Mouse (Mus musculus): Measurements from ENCODE around the gene Sptssb. TPM values are rescaled to one million over a fixed set of nuclear protein-coding genes. Genes with fewer than 3 reads are reported as not detected.

Gene Sptssb
- polyA plus RNA-seq, 1 experiment from 2014 or later: 0.19 TPM

DNA sequence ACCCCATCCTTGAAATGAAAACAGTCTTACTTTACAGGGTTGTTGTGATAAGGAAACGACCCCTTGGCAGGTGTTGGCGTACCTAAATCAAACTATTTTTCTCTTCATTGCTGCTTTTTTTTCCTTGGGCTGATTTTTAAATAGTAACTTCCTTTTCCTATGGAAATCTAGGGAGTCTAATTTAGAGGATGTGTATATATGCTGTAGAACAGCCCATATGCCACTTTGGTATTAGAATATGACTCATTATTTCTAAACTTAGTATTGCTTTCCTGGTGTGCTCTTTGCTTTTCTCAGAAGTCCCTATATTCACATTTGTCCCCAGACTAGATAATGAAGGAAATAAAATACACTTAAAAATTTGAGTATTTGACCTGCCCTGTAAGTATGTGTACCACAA lies 17.8 kb upstream of the Sptssb start:
- Histone ChIP-seq H3K4me3 (no peak overlapping the region), H3K4me1 (no peaks in the 10 kb centered on the region), H3K27me3 (replicated peaks; ENCODE audit: low read depth, poor library complexity, severe bottlenecking) (no peaks in the 10 kb centered on the region), H3K27ac (replicated peaks) (no peak overlapping the region), H3K9me3 (no peaks in the 10 kb centered on the region), H3K36me3 (replicated peaks) (no peaks in the 10 kb centered on the region)
- no peak for DNase-seq (ENCODE audit: low spot score)
- 87% methylated on average over 2 of the region's 2 CpGs for WGBS

DNA sequence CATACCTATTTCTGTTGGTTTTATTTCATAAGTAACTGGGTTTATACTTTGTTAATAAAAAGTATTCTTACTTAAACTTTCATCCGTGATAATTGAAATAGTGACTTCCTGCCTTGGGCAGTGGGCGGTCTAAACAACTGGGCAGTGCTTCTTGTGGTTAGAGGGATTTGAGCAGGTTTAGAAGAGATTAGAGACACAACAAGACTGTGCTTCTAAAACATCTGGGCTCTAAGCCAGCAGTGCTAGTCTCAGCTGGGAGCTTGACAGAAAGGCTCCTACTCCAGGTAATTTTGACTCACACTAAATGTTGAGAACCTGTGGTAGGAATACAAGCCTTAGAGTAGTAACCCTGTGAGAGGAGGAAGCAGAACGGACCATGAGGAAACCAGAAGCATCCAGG lies 15.0 kb upstream of the Sptssb start:
- DNase-seq (ENCODE audit: low spot score): no peak
- Histone ChIP-seq H3K4me3 (no peak overlapping the region), H3K4me1 (no peaks in the 10 kb centered on the region), H3K27ac (replicated peaks) (no peak overlapping the region), H3K27me3 (replicated peaks; ENCODE audit: low read depth, poor library complexity, severe bottlenecking) (no peaks in the 10 kb centered on the region), H3K36me3 (replicated peaks) (no peaks in the 10 kb centered on the region), H3K9me3 (no peaks in the 10 kb centered on the region)
- 81% methylated on average over 3 of the region's 3 CpGs for WGBS

DNA sequence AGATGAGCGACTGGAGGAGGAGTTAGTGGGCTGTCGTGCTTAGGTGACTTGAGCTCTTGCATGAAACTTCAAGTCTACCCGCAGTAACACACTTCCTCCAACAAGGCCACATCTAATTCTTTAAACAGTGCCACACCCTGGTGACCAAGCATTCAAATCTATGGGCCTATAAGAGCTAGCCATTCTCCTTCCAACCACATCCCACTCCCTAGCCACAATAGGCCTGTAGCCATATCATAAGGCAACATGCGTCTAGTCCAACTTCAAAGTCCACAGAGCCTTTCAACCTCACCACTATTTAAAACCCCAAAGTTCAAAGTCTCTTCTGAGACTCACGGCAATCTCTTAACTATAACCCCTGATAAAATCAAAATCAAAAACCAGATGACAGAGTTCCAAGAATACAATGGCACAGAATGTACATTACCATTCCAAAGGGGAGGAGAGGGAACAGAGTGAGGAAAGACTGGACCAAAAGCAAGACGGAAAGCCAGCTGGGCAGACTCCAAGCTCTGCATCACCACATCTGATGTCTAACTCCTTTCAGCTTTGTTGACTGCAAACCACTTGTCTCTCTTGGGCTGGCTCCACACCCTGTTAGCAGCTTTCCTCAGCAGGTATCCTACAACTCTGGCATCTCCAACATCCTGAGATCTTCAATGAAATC lies 13.1 kb upstream of the Sptssb start:
- Histone ChIP-seq H3K4me3 (no peak overlapping the region), H3K4me1 (no peaks in the 10 kb centered on the region), H3K27me3 (replicated peaks; ENCODE audit: low read depth, poor library complexity, severe bottlenecking) (no peaks in the 10 kb centered on the region), H3K9me3 (no peaks in the 10 kb centered on the region), H3K27ac (replicated peaks) (no peak overlapping the region), H3K36me3 (replicated peaks) (no peaks in the 10 kb centered on the region)
- 81% methylated on average over 6 of the region's 6 CpGs for WGBS
- no peak for DNase-seq (ENCODE audit: low spot score)

DNA sequence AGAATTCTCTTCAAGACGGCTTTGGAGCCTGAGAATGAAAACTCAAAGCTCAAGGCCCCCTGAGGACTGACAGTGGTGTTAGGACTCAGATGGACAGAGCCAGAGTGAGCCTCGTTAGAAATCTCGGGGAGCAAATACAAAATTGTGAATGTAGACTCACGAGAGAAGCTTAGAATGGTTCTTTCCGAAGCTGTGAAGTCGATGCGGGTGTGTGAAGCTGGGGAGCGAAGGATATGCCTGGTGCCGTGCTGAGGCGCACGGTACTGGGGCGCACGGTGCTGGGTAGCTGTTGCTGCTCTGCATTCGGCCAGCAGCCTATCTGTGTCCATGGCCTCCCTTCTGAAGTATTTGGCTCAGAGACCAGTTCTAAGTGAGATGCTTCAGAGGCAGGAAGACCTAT lies 11.4 kb upstream of the Sptssb start:
- WGBS: 83% methylated on average over 14 of the region's 14 CpGs
- no peaks in the 10 kb centered on the region for H3K4me1 ChIP-seq
- DNase-seq (ENCODE audit: low spot score): no peak
- no peaks in the 10 kb centered on the region for H3K27me3 ChIP-seq (replicated peaks; ENCODE audit: low read depth, poor library complexity, severe bottlenecking)
- no peak overlapping the region for H3K4me3 ChIP-seq
- H3K27ac ChIP-seq (replicated peaks): no peak overlapping the region
- no peaks in the 10 kb centered on the region for H3K9me3 ChIP-seq
- H3K36me3 ChIP-seq (replicated peaks): no peaks in the 10 kb centered on the region

DNA sequence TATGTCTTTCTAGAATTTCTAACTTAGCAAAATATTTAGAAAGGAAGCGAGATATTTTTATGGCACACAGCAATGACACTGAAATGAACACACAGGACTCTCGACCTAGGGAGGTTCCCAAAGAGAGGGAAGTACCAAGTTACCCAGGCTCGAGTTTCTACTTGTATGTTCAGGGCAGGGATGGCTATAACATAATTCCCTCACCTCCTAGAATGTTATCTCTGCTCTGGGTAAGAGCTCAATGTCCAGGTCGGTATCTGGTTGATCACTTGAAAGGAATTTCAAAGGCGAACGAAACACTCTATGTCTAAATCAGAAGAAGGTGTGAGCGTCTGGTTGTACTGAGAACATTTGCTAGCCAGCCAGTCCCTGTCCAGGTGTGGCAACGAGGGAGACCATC lies 10.0 kb upstream of the Sptssb start:
- WGBS: 85% methylated on average over 8 of the region's 8 CpGs
- no peak overlapping the region for H3K4me3 ChIP-seq
- no peak for DNase-seq (ENCODE audit: low spot score)
- H3K27ac ChIP-seq (replicated peaks): no peak overlapping the region
- H3K27me3 ChIP-seq (replicated peaks; ENCODE audit: low read depth, poor library complexity, severe bottlenecking): no peaks in the 10 kb centered on the region
- no peaks in the 10 kb centered on the region for H3K4me1 ChIP-seq
- H3K36me3 ChIP-seq (replicated peaks): no peaks in the 10 kb centered on the region
- H3K9me3 ChIP-seq: no peaks in the 10 kb centered on the region

DNA sequence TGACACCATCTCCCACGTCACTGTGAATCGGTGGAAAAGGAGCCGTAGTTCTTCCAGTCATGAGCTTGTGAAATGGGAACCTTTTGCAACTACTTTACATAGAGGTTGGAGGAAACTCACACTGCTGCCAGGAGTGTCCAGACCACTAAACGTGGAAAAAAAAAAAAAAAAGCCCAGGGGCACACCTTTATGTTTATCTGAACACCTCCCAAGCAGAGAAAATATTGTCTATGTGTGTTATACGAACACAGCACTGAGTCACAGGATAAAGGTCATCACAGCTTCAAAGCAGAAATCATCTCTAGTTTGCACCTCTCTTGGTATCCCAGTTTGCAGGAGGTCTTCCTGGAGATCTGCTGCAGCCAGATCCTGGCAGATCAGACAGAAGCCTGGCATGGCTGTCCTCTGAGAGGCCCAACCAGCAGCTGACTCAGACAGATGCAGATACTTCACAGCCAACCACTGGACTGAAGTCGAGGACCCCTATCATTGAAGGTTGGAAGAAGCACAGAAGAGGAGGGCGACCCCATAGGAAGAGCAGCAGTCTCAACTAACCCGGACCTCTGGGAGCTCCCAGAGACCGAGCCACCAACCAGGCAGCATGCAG lies 2.2 kb upstream of the Sptssb start:
- H3K4me3 ChIP-seq: peak overlapping the region; percentile 64
- WGBS: 59% methylated on average over 9 of the region's 9 CpGs

DNA sequence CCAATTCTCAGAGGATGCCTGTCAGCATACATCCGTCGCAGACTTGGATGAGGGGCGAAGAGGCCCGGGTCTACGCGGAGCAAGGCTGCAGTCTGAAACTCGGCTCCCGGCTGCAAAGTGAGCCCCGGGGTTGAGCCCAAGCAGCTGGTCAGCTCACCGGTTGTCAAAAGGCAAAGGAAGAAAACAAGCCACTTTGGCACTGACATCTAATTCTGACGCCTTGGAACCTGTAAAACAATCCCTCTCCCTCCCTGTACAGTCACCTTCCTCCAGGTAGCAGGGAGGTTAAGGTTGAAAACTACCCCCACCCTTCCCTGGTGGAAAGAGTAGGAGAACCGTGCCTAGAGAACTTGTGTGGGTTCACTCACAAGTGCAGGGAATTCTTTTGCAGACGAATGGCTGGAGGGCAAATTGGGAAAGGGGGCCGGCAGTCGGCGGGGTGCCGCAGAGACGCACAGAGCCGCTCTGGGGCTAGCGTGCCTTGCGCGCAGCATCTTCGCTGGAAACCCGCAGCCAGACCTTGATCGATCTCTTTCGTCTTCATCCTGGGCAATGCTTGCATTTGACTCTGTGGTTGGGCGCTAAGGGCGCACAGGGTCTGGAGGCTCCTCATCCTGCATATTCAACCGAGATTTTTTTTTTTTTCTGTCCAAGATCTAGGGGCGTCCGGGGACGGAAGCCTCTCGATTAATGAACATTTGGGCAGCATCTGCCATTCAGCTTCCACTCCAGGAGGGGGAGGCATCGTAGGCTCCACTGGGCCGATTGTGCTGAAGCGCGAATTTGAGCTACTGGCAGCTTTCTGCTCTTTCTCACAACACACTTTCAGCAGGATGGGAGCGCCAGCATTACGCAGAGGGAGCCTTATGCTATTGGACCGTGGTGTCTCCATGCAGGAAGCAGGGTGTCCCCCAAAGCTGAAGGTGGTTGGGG lies 1.1 kb upstream of the Sptssb start:
- Histone ChIP-seq H3K27ac (replicated peaks) (no peak overlapping the region), H3K36me3 (replicated peaks) (no peaks in the 10 kb centered on the region), H3K27me3 (replicated peaks; ENCODE audit: low read depth, poor library complexity, severe bottlenecking) (peaks cover 36% of the 10 kb centered on the region), H3K4me1 (peaks cover 20% of the 10 kb centered on the region), H3K4me3 (peak overlapping the region; percentile 64), H3K9me3 (no peaks in the 10 kb centered on the region)
- DNase-seq (ENCODE audit: low spot score): peak; percentile 59
- under 1% methylated on average over 40 of the region's 40 CpGs for WGBS

More for the DNA sequence above, 2.2 kb upstream of the Sptssb start:
- H3K36me3 ChIP-seq (replicated peaks): no peaks in the 10 kb centered on the region
- H3K27ac ChIP-seq (replicated peaks): no peak overlapping the region
- H3K4me1 ChIP-seq: peaks cover 20% of the 10 kb centered on the region
- H3K27me3 ChIP-seq (replicated peaks; ENCODE audit: low read depth, poor library complexity, severe bottlenecking): peaks cover 36% of the 10 kb centered on the region
- H3K9me3 ChIP-seq: no peaks in the 10 kb centered on the region
- no peak for DNase-seq (ENCODE audit: low spot score)

DNA sequence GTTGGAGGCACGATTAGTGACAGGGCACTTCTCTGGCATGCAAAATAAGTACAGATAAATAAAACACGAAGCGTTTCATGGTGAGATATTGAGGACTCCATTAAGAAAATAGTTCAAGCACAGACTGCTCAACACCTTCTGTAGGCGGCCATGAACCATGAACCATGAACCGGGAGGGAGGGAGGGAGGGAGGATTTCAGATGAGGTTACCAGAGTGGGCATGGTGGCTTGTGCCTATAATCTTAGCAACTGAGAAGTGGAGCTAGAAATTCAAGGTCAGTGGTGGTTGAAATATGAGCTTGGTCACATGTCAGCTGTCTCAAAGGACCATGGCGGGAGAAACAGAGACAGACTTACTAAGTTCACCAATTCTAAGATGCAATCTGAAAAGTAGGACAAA lies 20.3 kb downstream of the Sptssb start:
- no peaks in the 10 kb centered on the region for H3K9me3 ChIP-seq
- DNase-seq (ENCODE audit: low spot score): no peak
- no peaks in the 10 kb centered on the region for H3K36me3 ChIP-seq (replicated peaks)
- H3K4me1 ChIP-seq: no peaks in the 10 kb centered on the region
- H3K27me3 ChIP-seq (replicated peaks; ENCODE audit: low read depth, poor library complexity, severe bottlenecking): no peaks in the 10 kb centered on the region
- no peak overlapping the region for H3K27ac ChIP-seq (replicated peaks)
- no peak overlapping the region for H3K4me3 ChIP-seq
- 90% methylated on average over 6 of the region's 6 CpGs for WGBS

DNA sequence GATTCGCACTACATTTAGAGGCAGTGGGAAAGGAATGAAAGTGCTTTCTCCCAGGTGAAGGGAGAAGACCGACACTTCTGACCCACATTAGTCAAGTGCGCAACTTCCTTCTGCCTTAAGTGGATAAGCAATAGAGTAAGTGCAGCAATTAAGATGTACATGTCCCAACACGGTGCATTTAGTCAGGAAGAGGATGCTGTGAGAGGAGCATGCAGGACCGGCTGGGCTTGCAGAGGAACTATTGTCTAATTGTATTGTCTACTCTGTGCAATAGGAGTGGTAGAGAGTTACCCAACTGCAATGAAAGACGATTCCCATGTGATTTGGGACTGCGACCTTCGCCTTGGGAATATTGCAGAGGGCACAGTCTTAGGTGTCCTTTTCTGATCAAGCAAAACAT lies 30.2 kb downstream of the Sptssb start:
- Histone ChIP-seq H3K27ac (replicated peaks) (no peak overlapping the region), H3K36me3 (replicated peaks) (no peaks in the 10 kb centered on the region), H3K4me3 (no peak overlapping the region), H3K9me3 (no peaks in the 10 kb centered on the region), H3K4me1 (no peaks in the 10 kb centered on the region), H3K27me3 (replicated peaks; ENCODE audit: low read depth, poor library complexity, severe bottlenecking) (no peaks in the 10 kb centered on the region)
- DNase-seq (ENCODE audit: low spot score): no peak
- 83% methylated on average over 8 of the region's 8 CpGs for WGBS

DNA sequence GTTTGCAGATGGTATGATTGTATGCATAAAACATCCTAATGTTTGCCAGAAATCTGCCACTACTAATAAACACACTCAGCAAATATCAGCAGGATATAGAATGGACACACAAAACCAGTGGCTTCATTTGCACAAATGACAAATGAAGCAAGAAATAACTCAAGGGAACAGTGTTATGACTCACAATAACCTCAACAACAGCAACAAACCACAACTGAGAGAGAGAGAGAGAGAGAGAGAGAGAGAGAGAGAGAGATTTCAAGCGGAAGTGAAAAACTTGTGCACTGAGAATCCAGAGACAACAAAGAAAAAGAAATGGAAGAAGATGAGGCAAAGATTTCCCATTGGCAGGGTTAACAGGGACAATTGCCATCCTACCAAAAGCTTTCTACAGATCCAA lies 35.2 kb downstream of the Sptssb start:
- Histone ChIP-seq H3K36me3 (replicated peaks) (no peaks in the 10 kb centered on the region), H3K9me3 (no peaks in the 10 kb centered on the region), H3K4me3 (no peak overlapping the region), H3K4me1 (no peaks in the 10 kb centered on the region), H3K27ac (replicated peaks) (no peak overlapping the region), H3K27me3 (replicated peaks; ENCODE audit: low read depth, poor library complexity, severe bottlenecking) (no peaks in the 10 kb centered on the region)
- 76% methylated on average over 1 of the region's 1 CpGs for WGBS
- no peak for DNase-seq (ENCODE audit: low spot score)

DNA sequence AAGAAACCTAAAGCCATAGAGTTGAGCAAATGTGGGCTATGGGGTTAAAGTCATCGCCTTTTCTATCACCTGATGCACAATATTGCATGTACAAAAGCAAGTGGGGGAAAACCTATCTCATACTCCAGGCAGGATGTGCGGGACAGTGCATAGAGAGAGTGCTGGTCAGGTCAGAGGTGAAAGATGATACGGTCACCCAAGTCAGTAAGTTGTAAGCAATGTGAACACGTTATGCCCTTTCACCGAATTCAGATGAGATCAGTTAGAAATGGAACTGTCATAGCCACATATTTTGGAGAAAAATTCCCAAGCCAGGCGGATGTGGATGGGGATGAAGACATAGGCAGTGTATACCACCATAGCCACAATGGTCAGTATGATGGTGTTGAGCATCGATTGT lies 39.1 kb downstream of the Sptssb start:
- Histone ChIP-seq H3K27me3 (replicated peaks; ENCODE audit: low read depth, poor library complexity, severe bottlenecking) (no peaks in the 10 kb centered on the region), H3K4me3 (no peak overlapping the region), H3K27ac (replicated peaks) (no peak overlapping the region), H3K36me3 (replicated peaks) (no peaks in the 10 kb centered on the region), H3K4me1 (no peaks in the 10 kb centered on the region), H3K9me3 (no peaks in the 10 kb centered on the region)
- WGBS: 81% methylated on average over 7 of the region's 7 CpGs
- no peak for DNase-seq (ENCODE audit: low spot score)

DNA sequence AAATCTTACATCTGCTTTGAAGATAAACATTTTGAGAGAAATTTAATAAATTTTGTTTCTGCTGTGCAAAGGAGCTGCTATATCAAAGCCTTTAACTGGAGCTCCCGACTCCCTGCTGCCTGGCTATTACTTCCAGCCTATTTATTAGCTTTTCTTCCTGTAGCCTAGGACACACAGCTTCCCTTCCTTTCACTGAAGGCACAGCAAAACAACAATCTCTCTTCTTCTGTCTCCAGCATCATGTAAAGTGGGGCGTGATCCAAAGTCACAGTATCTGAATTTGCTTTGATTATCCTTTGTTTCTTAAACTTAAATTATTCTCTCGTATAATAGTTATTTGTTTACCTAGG lies 39.9 kb downstream of the Sptssb start:
- 74% methylated on average over 3 of the region's 3 CpGs for WGBS
- H3K27ac ChIP-seq (replicated peaks): no peak overlapping the region
- H3K4me1 ChIP-seq: no peaks in the 10 kb centered on the region
- DNase-seq (ENCODE audit: low spot score): no peak
- H3K36me3 ChIP-seq (replicated peaks): no peaks in the 10 kb centered on the region
- H3K27me3 ChIP-seq (replicated peaks; ENCODE audit: low read depth, poor library complexity, severe bottlenecking): no peaks in the 10 kb centered on the region
- H3K9me3 ChIP-seq: no peaks in the 10 kb centered on the region
- no peak overlapping the region for H3K4me3 ChIP-seq

Measured in embryonic facial prominence, embryonic 10.5 days (tissue).